Mouse (Mus musculus) liver, embryonic 14.5 days (tissue): ENCODE results near the gene Gpr25. TPM values are rescaled to one million over a fixed set of nuclear protein-coding genes. Genes with fewer than 3 reads are reported as not detected.

ENCODE experiments used
- ATAC-seq: fragments of 200-750 bp; cut with Nextera tagmentation; 2 replicates; pipeline ENCODE4 v1.8.0; 2017; ENCODE audit warnings: moderate number of reproducible peaks, mild to moderate bottlenecking, moderate library complexity; ENCODE audit not compliant: insufficient read depth
- DNase-seq, 3 experiments: peaks; one replicate each; pipeline ENCODE4 v3.0.0-alpha.2; 2012 to 2013; ENCODE audit warnings: low read depth in 3 of 3, low spot score in 3 of 3
- H3K27ac ChIP-seq: fragments of 300-500 bp; sonication (generic); 2 replicates; pipeline ENCODE4 v1.5.1; 2014; ENCODE audit warnings: moderate library complexity, mild to moderate bottlenecking, control low read depth, inconsistent platforms
- H3K27me3 ChIP-seq: fragments of 300-500 bp; sonication (generic); 2 replicates; pipeline ENCODE4 v1.6.1; 2014; ENCODE audit warnings: mild to moderate bottlenecking, low read length, moderate library complexity; ENCODE audit not compliant: control insufficient read depth, insufficient read depth
- H3K36me3 ChIP-seq: fragments of 300-500 bp; sonication (generic); replicated peaks from 2 replicates; pipeline ENCODE4 v1.6.1; 2014; ENCODE audit warnings: low read depth; ENCODE audit not compliant: control insufficient read depth, insufficient read depth
- H3K4me1 ChIP-seq, 2 experiments: fragments of 200-500 bp in 1 of 2; fragments of 300-500 bp in 1 of 2; sonication (generic) in 1 of 2; replicated peaks; 2 replicates each; pipeline ENCODE4 v1.6.1; 2012 to 2014; ENCODE audit warnings: antibody characterized with exemption in 1 of 2, inconsistent platforms in 1 of 2, low read length in 1 of 2; ENCODE audit not compliant: control insufficient read depth in 2 of 2, insufficient read depth in 2 of 2
- H3K4me2 ChIP-seq: fragments of 300-500 bp; sonication (generic); 2 replicates; pipeline ENCODE4 v1.6.1; 2014; ENCODE audit warnings: low read depth, mild to moderate bottlenecking, control low read depth, moderate library complexity
- H3K4me3 ChIP-seq, 2 experiments: fragments of 200-500 bp in 1 of 2; fragments of 300-500 bp in 1 of 2; sonication (generic) in 1 of 2; 2 replicates each; pipeline ENCODE4 v1.5.1; 2012 to 2014; ENCODE audit warnings: low read depth in 2 of 2, low read length in 2 of 2, mild to moderate bottlenecking in 2 of 2, control low read depth in 1 of 2, inconsistent platforms in 1 of 2, moderate library complexity in 1 of 2; ENCODE audit not compliant: insufficient read depth in 1 of 2
- H3K9ac ChIP-seq: fragments of 300-500 bp; sonication (generic); replicated peaks from 2 replicates; pipeline ENCODE4 v1.6.1; 2014; ENCODE audit warnings: mild to moderate bottlenecking, control low read depth, moderate library complexity
- H3K9me3 ChIP-seq: fragments of 300-500 bp; sonication (generic); 2 replicates; pipeline ENCODE4 v1.6.1; 2016; ENCODE audit warnings: low read length, mixed read lengths; ENCODE audit not compliant: control insufficient read depth
- CTCF ChIP-seq: IDR thresholded peaks from 2 replicates; pipeline ENCODE4 v1.5.1; 2016; ENCODE audit warnings: antibody characterized with exemption, low read depth, control low read depth
- EP300 ChIP-seq: IDR thresholded peaks from 2 replicates; pipeline ENCODE4 v1.6.1; 2016; ENCODE audit warnings: antibody characterized with exemption, low read depth
- WGBS: fragments of 180-500 bp; shearing (Covaris S2); extraction: QIAGEN DNeasy Blood & Tissue Kit; methylation state at CpG from one replicate; pipeline ENCODE4 v1.1.7; 2014; ENCODE audit not compliant: insufficient replicate concordance; 5-methylcytosine and 5-hydroxymethylcytosine counted together
- polyA plus RNA-seq, 2 experiments: library from polyadenylated mRNA; depleted of rRNA in 1 of 2; stranded (reverse) in 1 of 2; unstranded in 1 of 2; fragments of >200 nt; fragmentation: Nextera tagmentation in 1 of 2; extraction: Ambion mirVana in 1 of 2; gene quantifications; 2 replicates each; pipeline versions ENCODE4 v1.2.1 to v1.2.3; 2012 to 2014

The Gpr25 gene
- polyA plus RNA-seq, 2 experiments, result not detected

DNA sequence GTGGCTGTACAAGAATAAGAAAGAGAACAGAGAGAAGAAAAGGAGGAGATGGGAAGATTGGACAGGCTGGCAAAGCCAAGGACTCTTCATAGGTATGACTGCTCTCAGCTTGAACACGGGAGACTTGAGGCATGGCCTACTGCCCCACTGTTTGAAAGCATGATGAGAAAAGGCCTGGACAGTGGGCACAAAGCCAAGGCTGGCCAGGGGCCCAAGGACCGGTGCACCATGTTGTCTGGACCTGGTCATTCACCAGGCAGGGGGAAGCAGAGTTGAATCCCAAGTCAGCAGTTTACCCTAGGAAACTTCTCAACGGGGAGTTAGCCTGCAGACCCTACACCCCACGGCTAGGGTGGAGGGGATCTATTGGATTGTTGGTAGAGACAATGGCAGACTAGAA lies 32.8 kb downstream of the Gpr25 start:
- no peak overlapping the region for H3K4me3 ChIP-seq
- DNase-seq (no peak), ATAC-seq (no peak)
- H3K4me1 ChIP-seq, result peaks cover 0 to 12% of the 10 kb centered on the region in 2 experiments; a peak in 2 of 4 replicates
- peaks cover 25% of the 10 kb centered on the region for H3K27me3 ChIP-seq
- no peak overlapping the region for H3K27ac ChIP-seq
- TF ChIP-seq EP300, result no peak
- TF ChIP-seq CTCF, result no peak
- no peak overlapping the region for H3K9ac ChIP-seq
- H3K4me2 ChIP-seq, result no peak overlapping the region
- H3K36me3 ChIP-seq, result no peaks in the 10 kb centered on the region
- 49% methylated on average over 4 of the region's 4 CpGs for WGBS
- no peaks in the 10 kb centered on the region for H3K9me3 ChIP-seq

GRCm38 (mm10) chr1:136226626-136227025 lies 34.0 kb downstream of the Gpr25 start:
- H3K36me3 ChIP-seq, result no peaks in the 10 kb centered on the region

DNA sequence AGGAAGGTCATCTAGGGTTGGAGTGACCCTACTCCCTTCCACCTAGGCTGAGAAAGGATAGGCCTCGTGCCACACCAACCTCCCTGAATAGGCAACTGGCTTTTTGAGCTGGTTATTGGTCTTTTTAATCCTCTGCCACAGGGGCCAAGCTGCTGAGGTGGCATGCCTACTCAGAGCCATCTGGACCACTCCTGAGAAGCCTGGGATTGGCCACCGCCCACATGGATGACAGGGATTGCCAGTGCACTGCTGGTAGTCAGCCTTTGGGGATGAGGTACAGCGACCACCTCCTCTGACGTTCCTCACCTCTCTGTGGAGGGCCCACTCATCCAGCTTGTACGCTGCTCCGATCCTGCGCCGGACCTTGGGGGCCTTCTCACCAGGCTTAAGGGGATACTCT lies 34.8 kb downstream of the Gpr25 start:
- peaks cover 6% of the 10 kb centered on the region for H3K27me3 ChIP-seq
- H3K4me1 ChIP-seq, result peaks cover 0 to 12% of the 10 kb centered on the region in 2 experiments; a peak in 2 of 4 replicates
- no peak overlapping the region for H3K9ac ChIP-seq
- WGBS, result 74% methylated on average over 8 of the region's 8 CpGs
- no peak overlapping the region for H3K4me2 ChIP-seq
- H3K27ac ChIP-seq, result no peak overlapping the region
- H3K9me3 ChIP-seq, result no peaks in the 10 kb centered on the region
- H3K4me3 ChIP-seq, result no peak overlapping the region
- no peaks in the 10 kb centered on the region for H3K36me3 ChIP-seq
- TF ChIP-seq CTCF (no peak), EP300 (no peak)
- ATAC-seq (no peak), DNase-seq (no peak)

More at GRCm38 (mm10) chr1:136226626-136227025, 34.0 kb downstream of the Gpr25 start:
- TF ChIP-seq EP300, result no peak
- TF ChIP-seq CTCF, result no peak
- no peak overlapping the region for H3K27ac ChIP-seq
- no peak overlapping the region for H3K4me3 ChIP-seq
- peaks cover 13% of the 10 kb centered on the region for H3K27me3 ChIP-seq
- 69% methylated on average over 8 of the region's 8 CpGs for WGBS
- no peaks in the 10 kb centered on the region for H3K9me3 ChIP-seq
- H3K4me2 ChIP-seq, result no peak overlapping the region
- DNase-seq, result no peak
- peaks cover 0 to 12% of the 10 kb centered on the region in 2 experiments; a peak in 2 of 4 replicates for H3K4me1 ChIP-seq
- no peak overlapping the region for H3K9ac ChIP-seq
- no peak for ATAC-seq

DNA sequence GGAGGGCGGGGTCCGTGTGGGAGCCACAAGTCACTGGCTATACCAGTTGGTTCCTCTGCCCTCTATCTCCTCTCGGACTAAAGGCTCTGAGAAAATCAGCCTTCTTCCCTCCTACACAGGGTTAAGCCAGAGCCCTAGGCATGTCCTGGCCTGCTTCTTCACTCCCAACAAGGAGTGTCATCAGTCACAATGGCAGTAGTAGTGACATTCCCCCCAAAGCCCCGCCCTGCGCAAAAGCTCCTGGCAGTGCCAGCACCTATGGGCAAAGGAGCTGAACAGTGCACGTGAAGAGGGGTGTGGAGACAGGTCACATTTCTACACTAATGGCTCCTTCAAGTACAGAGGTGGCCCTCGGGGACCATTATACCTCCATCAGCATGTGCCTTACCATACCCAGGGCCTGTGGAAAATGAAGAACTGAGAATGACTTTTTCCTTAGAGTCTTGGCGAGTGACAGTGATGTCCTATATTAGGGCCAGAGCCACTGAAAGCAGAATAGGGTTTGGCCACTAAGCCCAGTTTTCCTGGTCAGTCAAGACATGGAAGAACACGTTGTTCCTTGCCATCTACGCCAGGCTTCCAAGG lies 36.8 kb downstream of the Gpr25 start:
- TF ChIP-seq CTCF (no peak), EP300 (no peak)
- no peak overlapping the region for H3K27ac ChIP-seq
- H3K4me1 ChIP-seq, result peaks cover 0 to 8% of the 10 kb centered on the region in 2 experiments; a peak in 2 of 4 replicates
- no peak for ATAC-seq
- no peak overlapping the region for H3K9ac ChIP-seq
- H3K4me3 ChIP-seq, result no peak overlapping the region
- H3K4me2 ChIP-seq, result no peak overlapping the region
- H3K9me3 ChIP-seq, result no peaks in the 10 kb centered on the region
- DNase-seq, result no peak
- WGBS, result 68% methylated on average over 10 of the region's 10 CpGs
- H3K36me3 ChIP-seq, result no peaks in the 10 kb centered on the region
- no peaks in the 10 kb centered on the region for H3K27me3 ChIP-seq

DNA sequence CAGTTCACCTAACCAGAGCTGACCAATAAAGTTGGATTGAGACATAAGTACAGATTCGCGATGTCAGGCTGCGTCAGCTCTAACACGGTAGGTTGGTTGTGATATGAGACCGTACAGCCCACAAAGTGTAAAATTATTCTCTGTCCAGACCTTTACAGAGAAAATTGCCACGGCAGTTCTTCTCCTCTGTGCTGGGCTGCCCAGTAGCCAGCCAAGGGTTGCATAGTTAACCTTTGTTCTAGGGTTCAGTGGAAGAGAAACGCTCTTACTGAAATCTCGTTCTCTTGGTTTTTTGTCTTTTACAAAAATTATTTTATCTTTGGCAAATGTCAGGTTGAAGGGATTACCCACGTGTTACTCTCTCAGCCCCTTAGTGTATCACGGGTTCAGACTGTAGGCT lies 38.3 kb downstream of the Gpr25 start:
- TF ChIP-seq CTCF, result no peak
- TF ChIP-seq EP300, result no peak
- Histone ChIP-seq H3K4me3 (no peak overlapping the region), H3K27me3 (no peaks in the 10 kb centered on the region), H3K4me1 (no peaks in the 10 kb centered on the region), H3K4me2 (no peak overlapping the region), H3K9me3 (no peaks in the 10 kb centered on the region), H3K36me3 (no peaks in the 10 kb centered on the region), H3K27ac (no peak overlapping the region), H3K9ac (no peak overlapping the region)
- no peak for DNase-seq
- 69% methylated on average over 10 of the region's 10 CpGs for WGBS
- no peak for ATAC-seq
